Mouse (Mus musculus) lung, postnatal 14 days (tissue): ENCODE data around the gene Hsp90aa1.
A peak's percentile ranks its signal among the peaks of the same experiment; 100 is the strongest.
"Not testable (repeated sequence)": the region's sequence is repeated elsewhere in the genome, so short reads cannot be mapped to it uniquely, and the experiment has no call there.

Source experiments
- DNase-seq: peaks from one replicate; pipeline ENCODE4 v3.0.0; 2021

The Hsp90aa1 gene

DNA sequence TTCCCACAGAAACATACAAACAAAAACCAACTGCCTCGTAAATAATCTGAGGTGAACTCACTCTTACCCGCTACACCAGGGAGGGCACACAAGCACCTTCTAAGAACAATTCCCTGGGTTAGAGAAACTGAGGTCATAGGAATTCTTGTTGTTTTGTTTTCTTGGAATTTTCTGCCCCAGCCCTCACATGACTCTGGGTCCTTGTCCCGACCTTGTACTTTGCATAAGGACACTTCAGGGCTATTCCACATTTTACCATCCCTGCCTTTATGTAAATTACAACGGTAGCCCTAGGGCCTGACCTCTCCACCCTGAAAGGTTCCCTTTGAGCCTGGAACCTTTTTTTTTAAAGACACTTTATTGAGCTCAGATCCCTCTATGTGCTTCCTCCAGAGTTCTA is at the start of gene Hsp90aa1:
Gene Hsp90aa1 (minus strand): TSS at position 173 of the 400 bp plus-strand sequence.
- no peak for DNase-seq

DNA sequence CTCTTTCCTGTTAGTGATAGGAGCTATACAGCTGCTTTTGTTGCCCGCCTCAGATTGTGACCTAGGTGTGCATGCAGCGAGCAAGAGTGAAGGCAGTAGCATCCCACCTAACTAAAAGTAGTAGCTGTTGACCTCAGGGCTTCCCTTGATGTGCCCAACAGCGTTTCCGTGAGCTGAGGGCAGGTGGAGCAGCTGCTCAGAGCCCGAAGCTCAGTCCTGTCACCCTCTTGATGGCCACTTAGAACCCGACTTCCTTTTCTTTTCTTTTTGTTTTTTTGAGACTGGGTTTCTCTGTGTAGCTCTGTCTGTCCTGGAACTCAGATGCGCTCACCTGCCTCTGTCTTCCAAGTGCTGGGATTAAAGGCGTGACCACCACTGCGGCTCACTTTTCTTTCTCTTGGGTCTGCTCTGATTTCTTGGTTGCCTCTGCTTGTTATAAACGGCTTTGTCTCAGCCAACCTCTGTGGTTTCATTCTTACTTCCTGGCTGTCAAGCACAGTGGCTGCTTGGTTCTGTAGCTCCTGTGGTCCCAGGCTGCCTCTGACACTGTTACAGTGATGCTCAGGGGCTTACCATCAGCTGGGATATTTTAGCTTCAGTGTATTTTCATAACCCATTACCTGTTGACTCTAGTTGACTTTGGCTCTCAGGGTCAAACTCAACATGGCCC is 48.4 kb upstream of the Hsp90aa1 start:
- DNase-seq: no peak

DNA sequence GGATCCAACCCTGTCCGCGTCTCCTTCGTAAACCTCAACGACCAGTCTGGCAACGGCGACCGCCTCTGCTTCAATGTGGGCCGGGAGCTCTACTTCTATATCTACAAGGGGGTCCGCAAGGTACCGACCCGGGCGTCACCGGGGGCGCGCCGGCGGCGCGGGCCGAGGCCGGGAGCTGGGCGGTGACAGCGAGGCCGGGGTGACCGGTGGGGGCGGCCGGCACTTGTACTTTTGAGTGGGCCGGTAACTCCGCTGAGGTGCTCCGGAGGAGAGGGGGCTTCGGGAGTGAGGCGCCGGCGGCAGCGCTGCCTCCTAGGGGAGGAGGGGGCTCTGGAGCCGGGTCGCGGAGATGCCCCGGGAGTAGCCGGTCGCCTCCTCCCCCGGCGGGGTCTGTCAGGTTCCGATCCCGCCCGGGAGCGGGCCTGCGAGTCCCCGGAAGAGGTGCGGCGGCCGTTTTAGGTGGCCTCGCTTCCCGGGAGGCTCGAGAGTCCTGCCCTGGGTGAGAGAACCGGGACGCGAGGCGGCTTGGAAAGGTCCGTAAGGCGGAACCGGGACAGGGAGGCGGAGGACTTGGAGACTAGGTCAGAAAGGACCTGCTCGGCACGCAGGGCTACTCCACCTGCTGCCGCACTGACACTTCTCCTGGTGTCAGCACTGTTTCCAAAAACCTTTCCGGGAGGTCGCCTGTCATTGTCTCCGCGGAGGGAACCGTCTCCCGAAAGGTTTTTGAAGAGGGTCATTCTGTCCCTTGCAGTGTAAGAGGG is 35.8 kb upstream of the Hsp90aa1 start:
- peak; percentile 31 for DNase-seq

DNA sequence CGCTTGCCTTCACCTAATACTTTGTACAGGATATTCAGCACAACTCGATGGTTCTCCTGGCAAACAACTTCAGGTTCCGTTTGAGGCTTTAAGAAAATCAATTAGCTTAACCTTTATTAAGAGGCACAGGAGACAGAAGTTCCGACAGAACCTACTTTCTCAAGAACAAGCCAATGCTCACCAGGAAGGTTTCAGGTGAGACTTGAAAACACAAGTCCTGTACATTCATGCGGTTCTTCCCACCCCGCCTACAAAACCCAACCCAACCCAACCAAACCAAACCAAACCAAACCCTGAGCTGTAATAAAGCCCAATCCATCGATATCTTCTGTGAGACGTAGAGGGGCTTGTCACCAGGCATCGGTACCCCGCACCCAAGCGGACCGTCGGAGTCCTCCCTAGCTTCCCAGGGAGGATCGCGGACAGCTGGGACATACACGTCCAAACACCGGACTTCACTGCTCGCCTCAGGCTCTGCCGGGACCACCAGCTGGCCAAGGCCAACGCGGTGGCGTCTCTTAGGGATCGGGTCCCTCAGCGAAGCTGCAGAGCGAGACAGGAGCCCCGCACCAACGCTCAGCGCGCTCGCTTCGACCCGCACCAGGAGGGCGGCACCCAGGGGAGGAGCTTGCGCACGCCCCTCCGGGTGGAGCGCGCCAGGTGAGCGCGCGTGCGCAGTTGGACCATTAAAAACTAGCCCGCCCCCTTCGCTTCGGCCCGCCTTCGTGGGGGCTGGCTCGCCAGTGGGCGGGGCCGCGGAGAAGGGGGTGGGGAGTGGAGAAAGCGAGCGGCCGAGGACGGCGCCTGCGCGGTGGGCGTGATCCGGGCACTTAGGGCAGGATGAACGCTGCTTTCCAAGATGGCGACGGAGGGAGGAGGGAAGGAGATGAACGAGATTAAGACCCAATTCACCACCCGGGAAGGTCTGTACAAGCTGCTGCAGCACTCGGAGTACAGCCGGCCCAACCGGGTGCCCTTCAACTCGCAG is 34.9 kb upstream of the Hsp90aa1 start, which contains the start of gene Wdr20:
Gene Wdr20 (plus strand): TSS at position 775 of the 988 bp plus-strand sequence.
- DNase-seq: peak; percentile 99

DNA sequence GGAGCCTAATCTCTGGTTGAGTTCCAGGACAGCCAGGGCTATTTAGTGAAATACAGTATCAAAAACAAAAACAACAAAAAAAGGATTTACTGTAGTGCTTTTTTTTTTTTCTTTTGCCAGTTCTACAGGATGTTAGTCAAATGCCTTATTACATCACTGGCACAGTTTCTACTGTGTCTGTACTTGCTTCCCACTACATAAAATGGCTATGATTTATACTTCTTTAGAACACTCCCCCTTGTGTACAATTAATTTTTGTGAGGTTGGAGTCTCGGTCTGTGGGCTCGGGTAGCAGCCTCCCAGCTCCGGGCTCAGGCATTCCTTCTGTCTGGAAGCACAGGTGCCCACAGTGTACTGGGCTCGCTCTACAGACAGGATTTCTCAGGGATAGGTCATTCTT is 34.1 kb upstream of the Hsp90aa1 start:
- no peak for DNase-seq

DNA sequence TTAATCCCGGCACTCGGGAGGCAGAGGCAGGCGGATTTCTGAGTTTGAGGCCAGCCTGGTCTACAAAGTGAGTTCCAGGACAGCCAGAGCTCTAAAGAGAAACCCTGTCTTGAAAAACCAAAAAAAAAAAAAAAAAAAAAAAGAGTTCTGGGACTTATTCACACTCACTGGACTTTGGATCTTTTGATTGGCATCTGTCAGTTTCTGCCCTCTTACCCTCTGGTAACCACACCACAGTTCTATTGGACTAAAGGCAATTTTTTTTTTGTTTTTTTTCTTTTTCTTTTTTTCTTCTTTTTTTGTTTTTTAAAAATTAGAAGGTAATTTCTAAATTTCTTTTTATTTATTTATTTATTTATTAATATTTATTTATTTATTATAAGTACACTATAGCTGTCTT is 30.7 kb upstream of the Hsp90aa1 start:
- not testable (repeated sequence) for DNase-seq

DNA sequence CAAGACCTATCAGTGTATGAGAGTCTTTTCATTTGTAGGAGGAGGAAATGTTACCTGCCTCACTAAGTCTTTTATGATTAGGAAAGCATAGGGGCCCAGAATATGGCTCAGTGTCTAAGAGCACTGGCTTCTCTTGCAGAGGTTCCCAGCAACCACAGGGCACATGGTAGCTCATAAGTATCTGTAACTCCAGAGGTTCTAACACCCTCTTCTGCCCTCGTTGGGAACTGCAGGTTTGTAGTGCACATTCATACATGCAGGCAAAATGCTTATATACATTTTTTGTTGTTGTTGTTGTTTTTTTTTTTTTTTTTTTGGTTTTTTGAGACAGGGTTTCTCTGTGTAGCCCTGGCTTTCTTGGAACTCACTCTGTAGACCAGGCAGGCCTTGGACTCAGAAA is 23.9 kb upstream of the Hsp90aa1 start:
- DNase-seq: no peak

DNA sequence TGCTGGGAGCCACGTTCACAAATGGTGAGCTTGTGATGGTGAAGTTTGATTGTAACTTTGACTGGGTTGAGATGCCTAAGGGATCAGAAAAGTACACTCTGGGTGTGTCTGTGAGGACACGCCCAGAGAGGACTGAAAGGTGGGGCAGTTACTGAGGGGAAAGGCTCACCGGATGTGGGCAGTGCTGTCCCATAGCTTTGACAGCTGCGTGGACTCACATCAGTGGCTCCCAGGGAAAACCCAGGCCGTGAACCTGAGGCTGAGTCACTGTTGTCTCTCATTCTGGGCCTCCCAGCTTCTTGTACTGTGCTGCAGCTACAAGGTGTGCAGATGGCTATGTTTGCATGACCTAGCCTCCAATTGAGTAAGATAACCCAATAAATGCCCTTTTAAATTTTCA is 23.0 kb upstream of the Hsp90aa1 start:
- DNase-seq: no peak

DNA sequence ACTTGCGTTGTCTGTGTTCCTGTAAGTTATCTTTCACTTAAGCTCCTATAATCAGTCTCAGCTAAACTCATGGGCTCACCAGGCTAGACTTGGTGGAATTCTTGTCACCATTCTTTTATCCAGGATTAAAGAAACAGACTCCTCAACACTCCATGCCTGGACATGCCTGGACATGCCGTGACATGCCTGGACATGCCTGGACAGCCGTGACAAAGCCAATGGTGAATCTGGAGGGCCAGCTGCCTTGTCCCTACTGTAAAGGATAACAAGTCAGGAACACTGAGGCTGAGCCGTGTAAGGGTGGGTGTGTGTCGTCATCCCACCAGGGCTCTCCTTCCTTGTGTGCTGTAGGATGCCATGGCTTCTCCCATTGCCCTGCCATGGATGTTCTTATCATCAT is 22.5 kb upstream of the Hsp90aa1 start:
- no peak for DNase-seq

DNA sequence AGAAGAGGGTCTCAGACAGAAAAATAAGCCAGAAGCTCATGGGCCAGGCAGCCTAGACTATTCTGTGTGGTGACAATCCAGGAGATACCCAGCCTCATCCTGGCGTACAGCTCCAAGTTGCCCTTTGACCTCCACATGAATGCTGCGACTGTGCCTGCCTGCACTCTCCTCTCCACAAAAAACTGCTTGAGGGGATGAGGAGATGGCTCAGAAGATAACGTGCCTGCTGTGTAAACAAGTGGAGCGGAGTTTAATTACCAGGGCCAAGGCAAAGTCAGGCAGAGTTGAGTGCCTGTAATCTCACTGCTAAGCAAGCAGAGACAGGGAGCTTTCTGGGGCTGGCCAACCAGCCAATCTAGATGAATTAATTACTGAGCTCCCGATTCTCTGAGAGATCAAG is 13.5 kb upstream of the Hsp90aa1 start:
- DNase-seq: no peak

DNA sequence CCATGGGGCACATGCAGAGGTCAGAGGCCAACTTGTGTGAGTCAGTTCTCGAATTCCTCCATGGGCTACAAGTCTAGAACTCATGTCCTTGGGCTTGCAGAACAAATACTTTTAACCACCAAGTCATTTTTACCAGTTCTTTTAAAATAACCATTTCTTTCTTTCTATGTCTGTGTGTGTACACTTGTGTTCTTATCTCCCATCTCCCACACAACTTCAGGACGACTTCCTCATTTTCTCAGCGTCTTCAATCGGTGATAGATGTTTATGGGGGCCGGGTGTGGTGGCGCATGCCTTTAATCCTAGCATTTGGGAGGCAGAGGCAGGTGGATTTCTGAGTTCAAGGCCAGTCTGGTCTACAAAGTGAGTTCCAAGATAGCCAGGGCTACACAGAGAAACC is 11.7 kb upstream of the Hsp90aa1 start:
- no peak for DNase-seq

DNA sequence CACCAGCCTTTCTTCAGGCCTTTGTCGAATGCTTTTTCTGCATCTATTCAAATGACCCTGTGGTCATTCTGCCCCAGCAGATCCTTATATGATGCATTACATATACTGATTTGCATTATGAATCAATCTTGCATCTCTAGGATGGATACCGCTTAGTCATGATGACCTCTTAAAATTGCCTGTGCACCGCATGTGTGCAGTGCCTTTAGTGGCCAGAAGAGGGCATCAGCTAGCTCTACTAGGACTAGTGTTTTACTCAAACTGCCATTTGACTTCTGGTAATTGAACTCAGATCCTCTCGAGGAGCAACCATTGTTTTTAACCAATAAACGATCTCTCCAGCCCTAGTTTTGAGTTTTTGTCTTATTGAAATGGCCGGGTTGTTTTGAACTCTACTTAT is 11.3 kb upstream of the Hsp90aa1 start:
- no peak for DNase-seq

DNA sequence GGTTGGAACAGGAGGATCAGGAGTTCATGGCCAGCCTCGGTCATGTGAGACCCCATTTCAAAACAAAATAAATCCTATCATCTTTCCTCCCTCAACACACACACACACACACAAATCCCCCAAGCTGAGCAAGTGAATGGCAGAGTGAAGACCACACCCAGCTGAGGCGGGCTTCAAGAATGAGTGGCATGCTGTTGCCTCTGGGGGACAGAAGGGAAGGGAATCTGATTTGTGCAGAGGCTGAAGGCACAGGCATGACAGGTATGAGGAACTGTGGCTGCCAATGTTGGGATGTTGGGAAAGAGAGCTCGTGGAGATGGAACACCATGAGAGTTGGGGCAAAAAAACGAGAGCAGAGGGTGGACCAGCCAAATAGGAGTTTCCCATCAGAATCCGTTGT is 8.7 kb upstream of the Hsp90aa1 start:
- DNase-seq: no peak

DNA sequence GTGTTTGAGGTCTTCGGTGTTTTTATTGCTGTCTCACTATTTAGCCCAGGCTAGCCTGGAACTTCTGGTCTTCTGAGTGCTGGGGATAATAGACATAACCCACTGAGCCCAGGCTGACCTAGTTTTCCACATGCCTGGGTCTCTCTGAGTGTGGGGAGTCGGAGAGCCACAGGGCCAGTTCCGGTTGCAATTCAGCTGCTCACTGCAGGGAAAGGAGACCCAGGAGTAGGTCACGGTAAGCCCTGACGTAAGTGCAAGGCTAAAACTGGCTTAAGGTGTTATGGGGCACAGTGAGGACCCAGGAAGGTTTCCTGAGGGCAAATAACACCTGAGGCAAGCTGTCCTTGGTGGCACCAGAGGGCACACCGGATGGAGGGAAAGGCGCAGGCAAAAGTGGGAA is 4.9 kb upstream of the Hsp90aa1 start:
- no peak for DNase-seq

DNA sequence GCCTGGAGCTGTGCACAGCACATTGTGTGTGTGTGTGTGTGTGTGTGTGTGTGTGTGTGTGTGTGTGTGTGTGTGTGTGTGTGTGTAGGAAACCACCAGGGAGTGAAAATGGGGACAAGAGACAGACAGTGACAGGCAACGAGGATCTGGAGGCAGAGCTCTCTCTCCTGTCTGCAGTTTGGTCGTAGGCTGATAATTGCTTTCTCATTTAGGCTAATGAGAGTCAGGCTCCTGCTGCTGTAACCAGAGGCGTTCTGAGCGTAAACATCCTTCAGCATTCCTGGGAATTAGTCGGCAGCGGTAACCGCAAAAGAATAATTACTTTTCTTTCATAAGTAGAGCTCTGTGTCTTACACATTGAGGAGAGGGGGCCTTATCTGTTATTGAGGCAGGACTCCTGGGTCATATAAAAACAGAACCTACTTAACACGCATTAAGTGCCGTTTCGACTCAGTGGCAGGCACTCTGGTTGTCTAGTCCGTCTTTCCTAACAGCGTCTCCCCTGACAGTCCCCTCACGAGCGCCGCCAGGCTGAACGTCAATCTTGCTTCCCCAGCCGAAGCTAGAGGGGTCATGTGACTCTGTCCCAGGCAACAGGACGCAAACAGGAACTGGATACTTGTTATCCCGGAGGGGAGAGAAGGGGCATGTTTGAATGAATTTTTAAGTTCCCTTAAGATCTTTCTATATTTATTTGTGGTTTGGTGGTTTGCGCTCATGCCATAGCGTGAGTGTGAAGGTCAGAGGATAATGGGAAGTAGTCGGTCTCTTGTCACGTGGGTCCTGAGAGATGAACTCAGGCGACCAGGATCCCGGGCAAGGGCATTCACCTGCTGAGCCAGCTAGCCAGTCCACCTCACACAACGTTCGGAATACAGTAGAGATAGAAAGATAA is 4.1 kb upstream of the Hsp90aa1 start:
- DNase-seq: peak; percentile 68

DNA sequence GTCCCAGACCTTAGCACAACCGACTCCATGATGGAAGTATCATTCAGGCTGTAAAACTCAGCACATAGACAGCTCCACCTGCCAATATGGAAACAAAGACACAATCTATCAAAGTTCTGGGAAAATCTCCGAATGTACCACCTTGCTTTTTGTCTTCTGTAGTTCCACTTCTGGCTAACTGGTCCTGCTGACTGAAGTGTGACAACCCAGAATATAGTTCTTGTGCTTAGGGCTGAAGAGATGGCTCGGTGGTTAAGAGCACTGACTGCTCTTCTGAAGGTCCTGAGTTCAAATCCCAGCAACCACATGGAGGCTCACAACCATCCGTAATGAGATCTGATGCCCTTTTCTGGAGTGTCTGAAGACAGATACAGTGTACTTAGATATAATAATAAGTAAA is 2.9 kb upstream of the Hsp90aa1 start:
- not testable (repeated sequence) for DNase-seq

DNA sequence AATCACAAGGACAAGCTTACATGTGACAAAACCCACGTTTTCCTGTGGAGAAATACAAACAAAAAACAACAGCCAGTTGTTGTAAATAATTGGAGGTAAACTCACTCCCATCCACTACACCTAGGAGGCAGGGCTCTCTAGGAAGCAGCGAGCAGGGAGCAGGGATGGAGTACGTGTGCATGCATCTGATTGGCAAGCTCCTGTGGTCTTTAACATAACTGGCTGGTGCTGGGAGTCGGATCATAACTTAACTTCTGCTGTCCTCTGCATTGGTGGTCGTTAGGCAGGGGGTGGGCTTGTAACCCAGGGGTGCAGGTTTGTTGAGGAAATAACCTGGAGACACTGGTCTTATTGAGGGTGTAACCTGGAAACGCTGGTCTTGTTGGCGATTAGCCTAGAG is 1.2 kb upstream of the Hsp90aa1 start:
- DNase-seq: no peak

DNA sequence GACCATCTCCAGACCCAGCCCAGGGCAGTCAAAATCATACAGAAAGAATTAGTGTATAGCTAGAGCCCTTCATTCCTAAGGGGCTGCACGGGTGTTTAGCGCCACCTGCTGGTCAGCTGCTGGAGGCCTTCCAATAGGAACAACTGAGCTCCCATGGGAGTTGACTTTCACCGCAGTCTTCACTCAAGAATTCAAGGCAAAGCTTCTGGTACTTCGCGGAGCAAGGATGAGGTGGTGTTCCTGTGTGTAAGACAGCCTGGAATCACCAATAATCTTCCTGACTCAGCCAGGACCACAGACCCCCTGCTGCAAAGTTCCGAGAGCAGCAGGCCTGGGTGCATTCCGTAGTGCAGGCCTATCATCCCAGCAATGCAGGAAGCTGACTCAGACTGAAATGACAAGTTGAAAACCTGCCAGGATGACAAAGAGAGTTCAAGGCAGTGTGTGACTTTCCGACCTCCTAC is 512 bp upstream of the Hsp90aa1 start:
- DNase-seq: peak; percentile 94

DNA sequence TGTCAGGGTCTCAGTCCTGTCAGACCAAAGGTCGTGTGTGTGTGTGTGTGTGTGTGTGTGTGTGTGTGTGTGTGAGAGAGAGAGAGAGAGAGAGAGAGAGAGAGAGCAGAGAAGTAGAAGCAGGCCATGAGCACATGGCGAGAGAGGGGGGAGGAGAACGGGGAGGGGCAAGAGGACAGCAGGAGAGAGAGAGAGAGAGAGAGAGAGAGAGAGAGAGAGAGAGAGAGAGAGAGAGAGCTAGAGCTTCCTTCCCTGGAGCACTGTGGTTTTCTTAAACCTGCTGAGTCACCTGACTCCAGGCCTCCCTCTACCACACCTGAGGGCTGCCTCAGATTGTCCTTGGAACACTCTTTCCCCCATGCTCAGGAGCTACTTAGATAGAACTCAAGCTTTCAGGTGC is 1.2 kb downstream of the Hsp90aa1 start:
- DNase-seq: not testable (repeated sequence)

DNA sequence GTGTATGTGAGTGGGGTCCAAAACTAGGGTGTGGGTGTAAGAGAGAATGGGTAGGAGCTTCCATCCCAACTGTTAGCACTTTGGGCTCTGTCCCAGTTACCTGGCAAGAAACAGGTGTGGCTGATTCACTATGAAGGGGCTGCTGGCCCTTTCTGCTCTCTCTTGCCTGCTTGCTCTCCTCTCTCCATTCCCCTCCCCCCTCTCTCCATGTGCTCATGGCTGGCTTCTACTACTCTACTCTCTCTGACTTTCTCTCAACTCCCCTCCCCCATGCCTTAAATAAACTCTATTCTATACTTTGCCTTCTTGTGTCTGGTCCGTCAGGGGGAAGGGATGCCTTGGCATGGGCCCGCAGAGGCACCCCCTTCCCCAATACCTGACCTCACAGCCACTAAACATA is 1.8 kb downstream of the Hsp90aa1 start:
- DNase-seq: no peak

DNA sequence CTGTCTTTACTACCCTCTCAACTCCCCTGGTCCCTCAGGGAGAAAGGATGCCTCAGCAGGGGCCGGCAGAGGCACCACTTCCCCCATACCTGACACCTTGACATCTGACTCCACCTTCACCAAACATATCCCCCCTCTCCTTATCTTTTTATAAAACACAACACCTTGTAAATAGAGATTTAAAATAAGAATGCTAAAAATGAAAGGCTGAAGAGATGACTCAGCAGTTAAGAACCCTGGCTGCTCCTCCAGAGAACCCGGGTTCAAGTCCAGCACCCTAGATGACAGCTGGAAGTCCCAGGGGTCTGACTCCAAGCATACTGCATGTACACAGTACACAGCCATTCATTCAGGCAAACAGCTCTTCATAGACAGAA is 3.4 kb downstream of the Hsp90aa1 start:
- no peak for DNase-seq

DNA sequence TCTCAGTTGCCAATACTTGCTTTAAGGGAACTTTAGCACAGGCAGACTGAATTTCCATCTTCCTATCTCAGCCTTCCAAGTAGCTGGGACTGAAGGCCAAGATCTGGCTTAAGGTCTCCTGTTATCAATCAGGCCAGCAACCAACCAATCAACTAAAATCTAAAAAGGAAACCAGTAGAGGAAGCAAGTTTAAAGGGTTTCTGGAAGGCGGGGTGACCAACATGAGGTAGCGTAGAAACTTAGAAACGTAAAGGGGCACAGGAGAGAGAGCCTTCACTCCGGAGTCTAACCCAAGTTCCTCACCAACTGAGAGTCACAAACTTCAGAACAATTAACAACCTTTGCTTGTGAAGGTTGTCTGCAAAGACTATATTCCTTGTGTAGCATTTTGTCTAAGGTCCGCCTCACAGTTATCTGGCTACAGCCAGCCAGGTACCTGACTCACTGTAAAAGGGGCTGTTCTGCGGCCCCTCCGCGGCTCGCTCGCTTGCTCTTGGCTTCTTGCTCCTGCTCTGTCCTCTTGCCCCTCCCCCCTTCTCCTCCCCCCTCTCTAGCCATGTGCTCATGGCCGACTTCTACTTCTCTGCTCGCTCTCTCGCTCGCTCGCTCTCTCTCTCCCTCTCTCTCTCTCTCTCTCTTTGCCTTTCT is 3.9 kb downstream of the Hsp90aa1 start:
- DNase-seq: no peak
